Mouse (Mus musculus): ENCODE data around the gene Mak. TPM values are rescaled to one million over a fixed set of nuclear protein-coding genes. Genes with fewer than 3 reads are reported as not detected.

Gene Mak
- polyA plus RNA-seq, 1 experiment from 2014 or later, result 1.2 TPM

GRCm38 (mm10) chr13:40979321-40979720 lies 100.2 kb downstream of the Mak start:
- Histone ChIP-seq H3K27ac (no peak overlapping the region), H3K36me3 (no peaks in the 10 kb centered on the region), H3K9ac (no peak overlapping the region), H3K4me2 (no peak overlapping the region), H3K4me3 (no peak overlapping the region), H3K27me3 (no peaks in the 10 kb centered on the region), H3K9me3 (no peaks in the 10 kb centered on the region), H3K4me1 (replicated peaks) (no peaks in the 10 kb centered on the region)
- WGBS, result 64% methylated on average over 2 of the region's 2 CpGs
- no peak for ATAC-seq (ENCODE audit: low FRiP score)

GRCm38 (mm10) chr13:40978652-40979051 lies 100.9 kb downstream of the Mak start:
- WGBS, result 85% methylated on average over 4 of the region's 4 CpGs
- Histone ChIP-seq H3K4me2 (no peak overlapping the region), H3K4me3 (no peak overlapping the region), H3K4me1 (replicated peaks) (no peaks in the 10 kb centered on the region), H3K9ac (no peak overlapping the region), H3K27ac (no peak overlapping the region), H3K27me3 (no peaks in the 10 kb centered on the region), H3K36me3 (no peaks in the 10 kb centered on the region), H3K9me3 (no peaks in the 10 kb centered on the region)
- no peak for ATAC-seq (ENCODE audit: low FRiP score)

- Histone ChIP-seq H3K9me3 (no peaks in the 10 kb centered on the region), H3K4me2 (no peak overlapping the region)
- WGBS, result 15% methylated on average over 7 of the region's 7 CpGs
Measured at GRCm38 (mm10) chr13:40977609-40978008, 101.9 kb downstream of the Mak start.

More at GRCm38 (mm10) chr13:40977609-40978008, 101.9 kb downstream of the Mak start:
- Histone ChIP-seq H3K27me3 (no peaks in the 10 kb centered on the region), H3K4me3 (no peak overlapping the region), H3K36me3 (no peaks in the 10 kb centered on the region), H3K9ac (no peak overlapping the region), H3K4me1 (replicated peaks) (no peaks in the 10 kb centered on the region), H3K27ac (no peak overlapping the region)
- ATAC-seq (ENCODE audit: low FRiP score), result no peak

Other genes starting within 250 kb of the Mak start
- 4.5 and 6.4 TPM in 2 replicates for gene Gcnt2, start 220.0 kb downstream of the Mak start, polyA plus RNA-seq (2015; fragmentation: Nextera tagmentation; extraction: Ambion mirVana)
- gene Pak1ip1, start 78.7 kb downstream of the Mak start, polyA plus RNA-seq (2015; fragmentation: Nextera tagmentation; extraction: Ambion mirVana), result 66.3 and 68.8 TPM in 2 replicates
- gene Tmem14c, start 63.4 kb downstream of the Mak start, polyA plus RNA-seq (2015; fragmentation: Nextera tagmentation; extraction: Ambion mirVana), result 132 and 137 TPM in 2 replicates
- not detected in 2 replicates for gene Gcm2, start 31.3 kb upstream of the Mak start, polyA plus RNA-seq (2015; fragmentation: Nextera tagmentation; extraction: Ambion mirVana)
- gene Sycp2l, start 34.6 kb upstream of the Mak start, polyA plus RNA-seq (2015; fragmentation: Nextera tagmentation; extraction: Ambion mirVana), result not detected in 2 replicates
- gene Elovl2, start 140.7 kb upstream of the Mak start, polyA plus RNA-seq (2015; fragmentation: Nextera tagmentation; extraction: Ambion mirVana), result 40.8 and 43.1 TPM in 2 replicates
- gene Smim13, start 170.1 kb upstream of the Mak start, polyA plus RNA-seq (2015; fragmentation: Nextera tagmentation; extraction: Ambion mirVana), result 19.1 and 20.1 TPM in 2 replicates
- gene Gm17364, start 194.3 kb upstream of the Mak start, polyA plus RNA-seq (2015; fragmentation: Nextera tagmentation; extraction: Ambion mirVana), result not detected in 2 replicates

All from hindbrain, embryonic 13.5 days (tissue).